Mouse (Mus musculus) liver, adult 2 months (tissue): Measurements from ENCODE around the gene Mbnl2.

ENCODE experiments used
- CTCF ChIP-seq: fragments of 200-500 bp; IDR thresholded peaks from 2 replicates; pipeline ENCODE4 v1.5.1; 2011; ENCODE audit warnings: low read depth, low read length, control low read depth
- POLR2A ChIP-seq: fragments of 200-500 bp; IDR thresholded peaks from 2 replicates; pipeline ENCODE4 v1.6.1; 2011; ENCODE audit warnings: low read length, control low read depth; ENCODE audit not compliant: insufficient read depth; ENCODE audit errors: extremely low read depth

- no peak for TF ChIP-seq POLR2A
- peak; percentile 40; the same call in 1 of the 2 replicates for TF ChIP-seq CTCF
These were observed 114.9 kb downstream of the Mbnl2 start for GRCm38 (mm10) chr14:120390231-120390944.
